Mouse (Mus musculus): Measurements from ENCODE around the gene Prss34.

Gene Prss34

DNA sequence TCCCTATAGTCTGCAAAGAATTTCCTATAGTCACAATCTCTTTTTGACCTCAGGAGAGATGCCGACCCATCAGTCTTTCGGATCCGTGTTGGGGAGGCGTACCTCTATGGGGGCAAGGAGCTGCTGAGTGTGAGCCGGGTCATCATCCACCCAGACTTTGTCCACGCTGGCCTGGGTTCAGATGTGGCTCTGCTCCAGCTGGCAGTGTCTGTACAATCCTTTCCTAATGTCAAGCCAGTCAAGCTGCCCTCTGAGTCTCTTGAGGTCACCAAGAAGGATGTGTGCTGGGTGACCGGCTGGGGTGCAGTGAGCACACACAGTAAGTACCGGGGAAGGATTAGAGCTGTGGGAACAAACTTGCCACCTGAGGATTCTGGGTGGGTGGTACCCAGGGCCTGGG, 22.6 kb downstream of the Prss34 start:
- DNase-seq = no peak

DNA sequence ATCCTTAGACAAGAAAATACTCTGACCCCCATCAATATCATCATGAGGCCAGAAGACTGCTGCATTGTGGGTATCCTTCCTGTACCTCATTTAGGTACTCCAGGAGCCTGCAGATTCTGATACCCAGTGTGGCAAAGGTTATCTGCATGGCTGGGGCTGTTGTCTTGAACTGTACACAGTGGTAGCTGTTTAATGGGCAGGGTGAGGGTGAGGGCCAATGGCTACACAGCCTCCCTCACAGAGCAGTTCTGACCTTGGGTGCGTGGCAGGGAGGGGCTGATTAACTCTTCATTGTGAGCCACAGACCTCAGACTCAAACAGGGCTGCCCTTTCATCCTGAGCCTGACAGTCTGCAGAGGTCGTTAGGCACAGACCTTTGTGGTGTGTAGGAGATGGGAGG, 24.7 kb downstream of the Prss34 start:
- DNase-seq = no peak

DNA sequence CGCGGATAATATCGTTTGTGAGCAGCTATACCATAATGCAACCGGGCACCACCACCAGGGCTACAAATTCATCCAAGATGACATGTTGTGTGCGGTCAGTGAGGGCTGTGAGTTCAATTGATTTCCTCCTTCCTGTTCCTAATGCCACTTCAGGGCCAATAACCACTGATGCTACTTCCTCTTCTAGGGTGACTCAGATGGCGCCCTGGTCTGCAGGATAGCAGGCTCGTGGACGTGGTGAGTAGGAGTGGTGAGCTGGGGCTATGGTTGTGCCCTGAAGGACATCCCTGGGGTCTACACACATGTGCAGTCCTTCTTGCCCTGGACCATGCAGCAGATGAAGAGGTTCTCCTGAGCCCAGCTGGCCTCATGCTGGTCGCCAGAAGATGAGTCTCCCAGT, 34.1 kb downstream of the Prss34 start:
- no peak for DNase-seq

DNA sequence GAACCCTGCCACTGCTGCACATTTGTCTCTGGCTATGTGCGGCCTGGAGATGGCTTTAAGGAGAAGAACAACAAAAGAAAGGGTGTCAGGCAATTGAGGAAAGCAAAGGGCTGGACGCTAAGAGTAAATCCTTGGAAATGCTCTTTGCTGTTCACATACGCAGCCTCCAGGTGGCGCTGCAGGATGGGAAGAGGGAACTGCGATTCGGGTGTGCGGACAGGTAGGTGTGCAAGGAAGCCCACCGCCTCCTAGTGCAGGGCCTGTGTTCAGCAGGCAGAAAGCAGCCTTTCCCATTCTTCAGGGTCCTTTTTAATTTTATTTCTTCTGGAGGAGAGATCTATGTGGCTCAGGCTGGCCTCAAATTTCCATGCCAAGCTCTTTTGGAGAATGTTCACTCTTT, 35.7 kb downstream of the Prss34 start:
- DNase-seq = peak; percentile 52 to 56

DNA sequence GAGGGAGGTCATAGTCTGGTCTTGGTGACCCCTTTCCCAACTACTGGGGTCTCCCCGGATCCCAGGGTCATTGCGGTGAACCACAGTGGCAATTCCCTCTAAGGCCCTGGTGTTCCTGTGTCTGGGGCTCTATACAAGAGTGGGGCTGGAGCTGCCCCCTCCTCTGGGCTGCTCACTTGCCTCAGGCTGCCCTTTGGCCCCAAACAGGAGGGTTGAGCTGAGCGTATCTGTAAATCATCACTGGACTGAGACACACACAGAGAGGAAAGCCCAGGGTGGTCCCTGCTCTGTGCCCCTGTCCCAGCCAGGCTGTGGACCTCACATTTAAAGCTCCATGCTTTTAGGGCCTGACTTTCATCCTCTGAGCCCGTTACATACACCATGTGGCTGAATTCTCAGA, 40.0 kb downstream of the Prss34 start:
- no peak for DNase-seq

DNA sequence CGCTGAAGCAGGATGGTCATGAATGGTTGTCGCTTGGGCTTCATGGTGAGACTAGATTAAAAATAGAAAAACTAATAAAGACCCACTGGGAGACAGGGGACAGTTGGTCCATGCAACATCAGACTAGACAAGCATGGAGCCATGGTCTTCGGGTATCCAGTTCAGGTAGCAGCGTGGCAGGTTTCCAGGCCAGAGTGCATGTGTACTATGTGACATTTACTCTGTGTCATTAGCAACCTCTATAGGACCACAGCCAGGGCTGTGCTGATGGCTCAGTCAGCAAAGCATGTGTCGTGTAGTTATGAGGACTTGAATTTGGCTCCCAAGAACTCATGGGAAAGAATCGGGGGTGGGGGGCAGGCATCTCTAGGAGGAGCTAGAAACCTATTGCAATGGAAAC, 41.8 kb downstream of the Prss34 start:
- DNase-seq = no peak

DNA sequence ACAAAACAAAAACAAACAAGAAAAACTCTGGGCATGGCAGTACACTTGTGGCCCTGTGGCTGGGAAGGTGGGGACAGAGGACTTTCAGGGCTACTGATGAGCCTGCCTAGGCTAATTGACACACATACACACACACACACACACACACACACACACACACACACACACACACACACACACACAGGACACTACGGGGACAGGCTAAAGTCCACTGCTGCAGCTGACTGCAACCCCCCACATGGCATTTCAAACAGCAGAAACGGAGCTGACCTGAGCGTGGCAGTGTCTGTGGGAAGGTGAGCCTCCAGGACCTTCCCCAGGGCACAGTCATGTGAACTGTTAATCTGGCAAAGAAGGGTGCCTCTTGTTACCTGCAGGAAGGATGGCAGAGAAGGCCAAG, 43.3 kb downstream of the Prss34 start:
- no peak for DNase-seq

DNA sequence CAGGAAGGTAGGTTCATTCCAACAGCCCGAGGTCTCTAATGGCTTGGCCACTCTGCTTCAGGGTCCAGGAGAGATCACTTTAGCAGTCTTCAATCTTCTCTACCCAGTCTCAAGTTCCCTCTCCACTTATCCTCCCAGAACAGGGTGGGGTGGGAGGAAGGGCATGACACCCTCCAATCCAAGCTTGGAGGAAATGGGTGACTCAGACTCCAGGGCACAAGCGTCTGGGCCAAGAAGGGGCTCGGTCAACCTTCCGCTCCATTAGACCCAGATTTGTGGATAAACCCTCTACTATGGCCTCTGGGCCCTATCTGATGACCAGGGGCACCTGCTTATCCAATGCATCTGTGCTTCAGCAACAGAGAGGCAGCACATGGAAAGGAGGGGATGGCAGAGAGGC, 47.3 kb downstream of the Prss34 start, which contains the start of gene Tpsab1:
Tpsab1 (minus strand) TSS at position 101 of the 400 bp plus-strand sequence.
- DNase-seq = no peak

All from thymus, postnatal 36 days (tissue).